Mouse (Mus musculus): ENCODE results near the gene Gm7073.

The Gm7073 gene

DNA sequence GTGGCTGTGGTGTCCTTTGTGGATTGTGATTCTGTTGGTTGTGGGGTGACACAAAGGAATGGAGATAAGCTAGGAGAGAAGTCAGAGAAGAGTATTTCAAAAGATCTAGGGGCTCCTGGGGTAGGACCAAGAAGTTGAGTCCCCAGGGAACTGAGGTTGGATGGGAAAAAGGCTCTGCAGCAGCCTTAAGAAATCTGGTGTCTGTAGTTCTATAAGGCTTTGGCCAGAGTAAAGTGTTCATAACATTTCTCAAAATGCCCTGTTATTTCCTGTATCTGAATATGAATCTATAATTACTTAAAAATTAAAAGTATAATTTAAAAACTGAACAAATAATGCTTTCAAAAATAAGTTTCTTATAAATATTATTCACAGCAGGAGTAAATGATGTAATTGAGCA, at the start of gene Gm7073:
Gene Gm7073, minus strand, starts transcription at position 101 of the 400 bp plus-strand sequence.
- in situ Hi-C loops (cut with MboI, MseI): no loop called here

DNA sequence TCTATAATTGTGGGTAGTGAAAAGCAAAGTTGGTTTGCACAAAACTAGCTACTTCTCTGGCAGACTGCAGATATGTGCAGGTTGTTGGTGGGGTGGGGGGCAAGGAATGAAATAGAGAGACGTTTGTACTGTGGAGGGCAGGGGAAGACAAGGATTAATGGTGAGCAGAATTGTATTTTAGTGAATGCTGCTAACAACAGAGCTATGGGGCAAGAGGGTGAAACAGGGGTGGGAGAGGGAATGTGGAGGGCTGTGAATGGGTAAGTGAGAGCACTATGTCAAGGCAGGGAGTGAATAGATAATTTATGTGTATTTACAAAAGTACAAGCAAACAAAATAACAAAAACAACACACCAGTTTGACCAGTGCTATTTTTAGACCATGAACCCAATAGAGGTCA, 31.5 kb upstream of the Gm7073 start:
- in situ Hi-C loops (cut with MboI, MseI): no loop called here

DNA sequence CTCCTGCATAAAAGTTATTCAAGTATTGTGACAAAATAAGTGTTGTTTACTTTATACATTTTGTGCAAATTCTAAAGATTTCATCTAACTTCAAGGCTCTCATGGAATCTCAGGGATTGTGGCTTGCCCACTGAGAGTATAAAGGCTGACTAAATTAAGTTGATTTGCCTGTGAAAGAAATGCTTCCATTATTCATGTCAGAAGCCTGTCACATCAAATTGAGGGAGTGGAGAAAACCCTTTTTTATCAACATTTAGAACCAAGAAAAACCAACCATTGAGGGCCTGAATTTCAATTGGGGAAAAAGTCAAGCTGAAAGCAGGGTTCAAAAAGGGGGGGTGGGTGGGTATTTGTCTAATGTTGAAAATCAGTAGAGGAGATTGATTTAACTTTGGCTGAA, 30.0 kb upstream of the Gm7073 start:
- in situ Hi-C loops (cut with MboI, MseI): no loop called here

- in situ Hi-C loops (cut with MboI, MseI): no loop called here
Observed at GRCm38 (mm10) chrX:60555242-60555641, 16.2 kb upstream of the Gm7073 start.

GRCm38 (mm10) chrX:60547444-60548304, 8.6 kb upstream of the Gm7073 start:
- in situ Hi-C loops (cut with MboI, MseI): no loop called here

GRCm38 (mm10) chrX:60547098-60547443, 8.0 kb upstream of the Gm7073 start:
- in situ Hi-C loops (cut with MboI, MseI): no loop called here

GRCm38 (mm10) chrX:60545906-60546305, 6.9 kb upstream of the Gm7073 start:
- in situ Hi-C loops (cut with MboI, MseI): no loop called here

- in situ Hi-C loops (cut with MboI, MseI): no loop called here
Observed at GRCm38 (mm10) chrX:60545444-60545843, 6.4 kb upstream of the Gm7073 start.

GRCm38 (mm10) chrX:60544098-60544497, 5.0 kb upstream of the Gm7073 start:
- in situ Hi-C loops (cut with MboI, MseI): no loop called here

DNA sequence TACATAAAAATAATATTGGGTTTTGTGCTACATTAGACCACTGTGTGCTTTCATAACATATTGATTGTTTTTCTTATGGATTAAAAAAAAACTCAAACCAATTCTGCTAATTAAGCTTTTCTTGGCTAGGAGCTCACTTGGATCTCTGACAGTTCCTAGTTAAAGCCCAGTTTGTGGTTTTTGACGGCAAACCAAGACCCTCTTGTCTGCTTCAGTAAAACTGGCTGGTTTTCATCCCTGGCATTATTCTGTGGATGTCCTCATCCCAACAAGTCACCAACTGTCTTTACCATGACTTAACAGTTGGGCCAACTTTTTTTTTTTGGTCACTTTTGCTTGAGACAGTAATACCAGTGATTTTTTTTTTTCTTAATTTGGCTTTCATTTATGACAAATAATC, 3.9 kb upstream of the Gm7073 start:
- in situ Hi-C loops (cut with MboI, MseI): no loop called here

DNA sequence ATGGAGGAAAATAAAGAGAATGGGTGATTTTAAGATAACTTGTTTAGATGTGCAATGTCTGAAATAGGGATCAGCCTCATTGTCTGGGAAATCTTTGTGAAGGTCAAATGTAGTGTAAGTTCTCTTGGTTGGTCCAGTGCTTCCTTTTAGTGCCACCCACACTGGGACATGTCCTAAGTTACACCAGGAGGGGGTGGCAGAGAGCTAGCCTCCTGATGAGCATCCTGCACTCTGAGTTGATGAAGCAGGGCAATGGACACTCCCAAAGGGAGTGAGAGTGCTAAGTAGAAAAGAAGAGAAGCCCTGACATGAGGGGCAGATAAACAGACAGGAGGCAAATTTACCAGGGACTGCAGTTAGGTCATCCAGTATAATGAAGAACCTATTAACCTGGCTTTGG, 35.1 kb downstream of the Gm7073 start:
- in situ Hi-C loops (cut with MboI, MseI): loop anchor here (5.0 kb wide), 1 partner anchor 543 kb away; no protein-coding TSS in a partner anchor

GRCm38 (mm10) chrX:60497750-60498149, 41.3 kb downstream of the Gm7073 start:
- in situ Hi-C loops (cut with MboI, MseI): no loop called here

- in situ Hi-C loops (cut with MboI, MseI): no loop called here
Observed at GRCm38 (mm10) chrX:60495308-60495707, 43.7 kb downstream of the Gm7073 start.

DNA sequence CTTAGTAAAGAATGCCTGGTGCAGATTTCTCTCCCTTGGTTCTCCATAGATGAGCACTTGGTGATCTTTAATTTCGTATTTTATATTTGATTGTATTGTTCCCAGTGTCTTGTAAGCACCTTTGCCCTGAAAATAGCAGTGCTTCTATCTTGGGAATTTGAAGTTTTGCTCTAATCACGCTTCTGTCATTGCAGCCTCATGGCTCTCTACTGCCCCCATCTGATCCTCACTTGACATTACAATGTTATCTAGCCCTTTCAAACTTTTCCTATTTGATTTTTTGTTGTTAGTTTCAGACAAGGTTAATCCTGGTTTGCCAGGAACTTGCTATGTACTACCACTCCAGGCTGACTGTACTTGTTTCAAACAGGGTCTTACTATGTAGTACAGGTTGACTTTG, 75.3 kb downstream of the Gm7073 start:
- in situ Hi-C loops (cut with MboI, MseI): loop anchor here (10.0 kb wide), 1 partner anchor 449 kb away; no protein-coding TSS in a partner anchor

- in situ Hi-C loops (cut with MboI, MseI): no loop called here
Observed at GRCm38 (mm10) chrX:60414563-60415111, 124.4 kb downstream of the Gm7073 start.

GRCm38 (mm10) chrX:60405681-60406080, 133.4 kb downstream of the Gm7073 start:
- in situ Hi-C loops (cut with MboI, MseI): loop anchor here (10.0 kb wide), 1 partner anchor 181 kb away; no protein-coding TSS in a partner anchor

DNA sequence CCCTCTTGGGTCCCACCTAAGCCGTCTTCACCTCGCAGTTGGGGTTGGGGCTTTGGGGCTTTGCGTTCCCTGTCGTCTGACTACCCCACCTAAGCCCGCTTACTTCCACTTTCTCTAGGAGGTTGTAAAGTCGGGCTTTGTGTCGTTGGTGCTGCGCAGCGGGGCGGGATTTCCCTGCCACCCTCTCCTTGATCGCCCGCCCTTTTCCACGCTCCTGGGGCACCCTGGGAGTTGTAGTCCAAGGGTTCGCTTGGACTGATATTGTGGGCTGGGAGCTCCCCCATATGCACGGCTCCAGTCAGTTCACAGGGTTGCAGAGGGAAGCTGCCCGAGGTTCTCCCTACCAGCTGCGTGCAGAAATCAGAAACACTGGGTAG, 134.4 kb downstream of the Gm7073 start:
- in situ Hi-C loops (cut with MboI, MseI): loop anchor here (10.0 kb wide), 1 partner anchor 180 kb away; no protein-coding TSS in a partner anchor

- in situ Hi-C loops (cut with MboI, MseI): loop anchor here (10.0 kb wide), 1 partner anchor 179 kb away; no protein-coding TSS in a partner anchor
Observed at GRCm38 (mm10) chrX:60403764-60404667, 135.0 kb downstream of the Gm7073 start.

- in situ Hi-C loops (cut with MboI, MseI): loop anchor here (10.0 kb wide), 1 partner anchor 178 kb away; no protein-coding TSS in a partner anchor
Observed at GRCm38 (mm10) chrX:60403062-60403763, 135.8 kb downstream of the Gm7073 start.

- in situ Hi-C loops (cut with MboI, MseI): no loop called here
Observed at GRCm38 (mm10) chrX:60394292-60394691, 144.8 kb downstream of the Gm7073 start.

DNA sequence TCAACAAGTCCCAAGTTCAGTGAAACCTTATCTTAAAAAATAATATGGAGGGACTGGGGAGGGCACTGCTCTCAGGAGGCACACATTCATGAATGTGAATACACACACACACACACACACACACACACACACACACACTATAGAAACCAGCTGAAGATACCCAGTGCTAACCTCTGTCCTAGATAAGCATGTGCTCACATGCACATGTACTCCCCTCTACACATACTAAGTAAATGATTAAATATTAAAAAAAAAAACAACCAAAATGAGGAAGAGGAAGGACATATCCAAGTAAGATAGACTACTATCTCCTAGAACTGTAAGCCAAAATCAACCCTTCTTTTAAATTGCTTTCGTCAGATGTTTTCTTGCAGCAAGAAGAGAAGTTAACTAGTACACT, 152.2 kb downstream of the Gm7073 start:
- in situ Hi-C loops (cut with MboI, MseI): no loop called here
